Mouse (Mus musculus) megakaryocyte-erythroid progenitor cell, adult 5-6 weeks (primary cell): Measurements from ENCODE around the gene Fbxw8. TPM values are rescaled to one million over a fixed set of nuclear protein-coding genes. Genes with fewer than 3 reads are reported as not detected.

ENCODE experiments used
- ATAC-seq: replicated peaks from 2 replicates; pipeline ENCODE4 v1.8.0; 2016; ENCODE audit warnings: mild to moderate bottlenecking, inconsistent platforms; ENCODE audit not compliant: severe bottlenecking, poor library complexity, low FRiP score, low TSS enrichment
- total RNA-seq, 2 experiments: library from RNA; stranded (forward) in 1 of 2; stranded (reverse) in 1 of 2; fragments of 200-1000, 215-1000 nt in 1 of 2; fragments of >200 nt in 1 of 2; fragmentation: Nextera tagmentation in 1 of 2; gene quantifications; 2 replicates each; pipeline ENCODE4 v1.2.3; 2014 to 2017

Fbxw8 gene
- total RNA-seq, 2 experiments from 2014 or later: 18.1 to 23.8 TPM

DNA sequence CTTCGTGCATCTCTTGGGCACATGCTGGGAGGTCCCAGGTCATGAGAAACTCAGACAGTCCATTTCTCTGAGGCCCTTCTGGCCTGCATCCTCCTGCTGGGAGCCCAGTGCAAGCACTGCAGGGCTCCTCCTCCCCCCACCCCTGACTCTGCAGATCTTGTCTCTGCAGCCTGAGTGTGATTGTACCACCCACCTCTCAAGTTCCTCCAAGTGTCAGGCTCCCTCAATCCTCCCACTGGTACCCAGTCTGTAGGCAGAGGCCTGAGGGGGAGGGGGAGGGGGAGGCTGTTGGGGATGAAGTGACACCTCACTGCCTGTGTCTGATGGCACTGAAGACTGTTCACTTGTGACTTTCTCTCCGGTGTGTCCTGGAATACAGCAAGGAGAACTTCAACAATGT lies 102.1 kb downstream of the Fbxw8 start:
- no peak for ATAC-seq

DNA sequence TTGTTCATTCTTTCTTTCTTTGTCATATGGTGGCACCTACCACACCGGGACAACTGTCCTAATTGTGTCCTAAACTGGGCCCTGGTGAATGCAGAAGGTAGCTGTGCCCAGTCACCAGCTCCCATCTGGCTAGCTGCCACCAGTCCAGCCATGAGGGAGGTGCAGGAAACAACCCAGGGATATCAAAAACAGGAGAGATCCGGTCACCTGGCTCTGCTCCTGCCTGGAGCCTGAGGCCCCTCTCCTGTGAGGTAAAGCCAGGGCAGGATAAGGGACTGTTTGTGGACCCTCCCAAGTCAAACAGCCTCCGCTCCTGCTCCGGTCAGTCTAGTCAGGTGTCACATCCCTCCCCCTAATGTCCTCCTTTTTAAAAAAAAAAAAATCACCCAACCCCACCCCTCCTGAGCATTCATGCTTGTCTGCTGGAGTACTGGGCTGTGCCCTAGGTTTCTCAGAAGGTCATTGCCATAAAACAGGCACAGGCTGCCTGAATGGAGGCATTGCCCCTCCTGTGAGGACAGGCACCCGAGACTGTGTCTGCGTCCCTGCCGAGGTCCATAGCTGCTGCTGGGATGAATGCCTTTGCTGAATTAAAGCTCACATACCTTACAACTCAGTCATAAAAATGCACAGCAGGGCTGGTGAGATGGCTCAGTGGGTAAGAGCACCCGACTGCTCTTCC lies 103.1 kb downstream of the Fbxw8 start:
- ATAC-seq: no peak

DNA sequence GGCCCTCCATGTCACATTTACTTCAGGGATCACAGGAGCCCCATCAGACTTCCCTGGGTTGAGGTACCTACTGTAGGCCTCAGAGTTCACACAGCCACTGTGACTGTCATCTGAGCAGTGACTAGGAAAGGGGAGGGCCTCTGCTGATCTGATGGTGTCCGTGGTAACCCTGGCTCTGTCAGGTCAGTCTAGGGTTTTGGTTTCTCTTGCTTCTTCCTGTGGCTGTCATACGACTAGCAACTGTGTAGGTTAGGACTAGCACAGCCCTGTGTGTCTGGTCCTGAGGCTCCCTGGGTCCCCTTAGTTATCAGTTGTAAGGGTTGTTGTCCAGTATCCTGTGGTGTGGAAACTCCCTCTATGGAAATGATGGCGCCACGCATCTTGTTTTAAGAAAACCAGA lies 104.5 kb downstream of the Fbxw8 start:
- no peak for ATAC-seq

DNA sequence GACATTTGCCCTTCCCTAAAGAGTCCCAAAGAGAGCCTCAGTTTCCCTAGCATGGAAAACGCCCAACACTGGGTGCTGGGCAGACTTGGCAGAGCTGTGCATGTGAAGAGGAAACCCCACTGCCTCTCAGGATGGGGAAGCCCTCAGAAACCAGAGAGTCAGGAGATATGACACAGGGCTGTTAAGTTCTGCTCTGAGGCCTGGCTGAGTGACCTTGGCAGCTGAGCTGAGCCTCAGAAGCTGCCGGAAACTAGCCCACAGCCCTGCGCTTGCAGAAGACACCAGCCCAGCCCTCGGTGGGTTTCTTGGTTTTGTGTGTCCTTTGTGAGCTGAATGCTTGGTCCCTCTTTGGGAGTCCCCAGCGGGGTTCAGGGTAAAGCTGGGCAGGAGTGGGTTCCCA lies 106.3 kb downstream of the Fbxw8 start:
- ATAC-seq: no peak

DNA sequence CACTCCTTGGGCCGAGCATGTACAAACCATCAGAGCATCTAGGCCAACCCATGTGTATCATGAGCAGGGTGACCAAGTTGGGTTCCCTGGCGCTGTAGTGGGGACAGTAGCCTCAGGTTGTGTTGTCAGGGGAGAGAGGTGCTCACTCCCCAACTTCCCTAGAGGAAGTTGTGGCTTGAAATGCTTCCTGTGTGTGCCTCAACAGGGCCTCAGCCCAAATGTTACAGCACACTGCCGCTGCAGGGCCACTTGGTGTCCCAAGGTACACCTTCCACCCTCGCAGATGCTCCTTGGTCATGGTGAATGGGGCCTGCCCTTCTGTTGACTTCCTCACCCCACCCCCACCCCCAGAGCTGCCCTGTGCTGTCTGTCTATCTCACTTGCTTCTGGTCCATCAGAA lies 106.9 kb downstream of the Fbxw8 start:
- no peak for ATAC-seq

DNA sequence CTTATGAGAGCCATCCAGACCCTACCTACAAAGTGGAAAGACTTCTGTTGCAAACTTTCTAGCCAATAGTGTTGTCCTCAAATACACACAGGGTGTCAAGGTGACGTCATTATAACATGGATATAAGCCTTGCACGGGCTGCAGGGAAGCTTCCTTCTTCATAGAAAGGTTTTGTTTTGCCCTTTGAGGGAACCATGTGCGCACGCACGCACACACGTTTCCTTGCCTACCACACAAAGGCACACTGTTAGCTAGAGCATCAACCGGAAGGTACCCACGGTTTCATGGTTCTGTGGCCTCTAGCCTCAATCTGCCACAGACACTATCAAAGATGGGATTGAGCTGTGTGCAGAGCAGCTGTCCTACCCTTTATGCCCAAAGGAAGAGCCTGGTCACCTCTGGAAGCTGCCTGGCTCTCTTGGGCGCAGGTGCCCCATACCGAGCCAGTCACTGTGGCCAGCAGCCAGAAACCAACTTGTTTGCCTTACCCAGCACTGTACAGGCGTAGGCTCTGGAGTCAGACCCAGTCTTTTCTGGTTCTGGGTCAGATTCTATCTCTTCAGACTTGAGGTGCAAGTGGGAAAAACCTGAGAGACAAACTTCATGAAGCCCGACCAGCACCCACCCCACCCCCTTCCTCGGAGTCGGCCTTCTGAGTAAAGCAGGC lies 108.0 kb downstream of the Fbxw8 start:
- no peak for ATAC-seq

DNA sequence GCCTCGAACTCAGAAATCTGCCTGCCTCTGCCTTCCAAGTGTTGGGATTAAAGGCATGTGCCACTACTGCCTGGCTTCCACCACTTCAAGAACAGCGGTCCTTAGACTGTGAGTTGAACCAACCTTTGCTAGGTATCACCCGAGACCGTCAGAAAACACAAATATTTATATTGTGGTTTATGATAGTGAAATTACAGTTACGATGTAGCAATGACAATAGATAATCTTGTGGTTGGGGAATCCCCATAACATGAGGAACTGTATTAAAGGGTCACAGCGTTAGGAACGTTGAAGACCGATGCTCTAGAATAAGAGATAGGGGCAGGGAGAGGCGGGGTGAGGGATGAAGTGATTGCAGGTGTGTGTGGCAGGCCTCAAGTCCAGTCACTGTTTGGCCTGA lies 109.9 kb downstream of the Fbxw8 start:
- ATAC-seq: no peak

DNA sequence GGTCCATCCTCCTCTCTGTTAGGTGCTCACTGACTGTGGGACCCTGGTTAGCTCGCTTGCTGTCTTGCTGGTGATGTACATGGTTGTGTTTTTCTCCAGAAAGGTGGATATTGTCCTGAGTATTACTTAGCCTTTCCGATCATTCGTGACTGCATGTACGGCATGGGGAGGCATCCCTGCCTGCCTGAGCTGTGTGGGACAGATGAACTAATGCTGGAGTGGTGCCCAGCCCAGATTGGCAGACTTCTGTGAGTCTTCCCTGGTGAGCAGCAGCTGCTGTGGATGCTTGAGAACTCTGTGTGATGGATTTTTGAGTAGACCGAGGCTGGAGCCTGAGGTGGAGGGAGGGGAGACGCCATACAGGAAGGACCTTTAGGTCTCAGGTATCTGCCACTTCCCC lies 110.4 kb downstream of the Fbxw8 start:
- no peak for ATAC-seq

DNA sequence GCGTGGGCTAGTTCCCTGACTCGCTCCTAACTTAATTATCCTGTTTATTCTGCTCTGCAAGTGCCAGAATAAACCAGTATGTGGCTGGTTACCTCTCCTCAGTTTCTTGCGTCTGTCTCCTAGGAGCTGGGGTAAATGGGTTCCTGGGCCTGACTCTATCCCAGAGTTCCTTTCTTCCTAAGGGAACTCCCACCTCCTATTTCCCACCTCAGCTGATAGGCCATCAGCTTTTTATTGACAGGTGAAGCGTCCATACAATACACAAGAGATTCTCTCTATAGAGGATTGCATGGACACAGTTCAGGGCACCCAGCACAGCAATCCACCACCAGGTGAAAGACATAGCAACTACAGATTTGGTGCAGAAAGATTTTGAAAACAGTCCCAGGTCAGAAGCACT lies 111.5 kb downstream of the Fbxw8 start:
- ATAC-seq: no peak

DNA sequence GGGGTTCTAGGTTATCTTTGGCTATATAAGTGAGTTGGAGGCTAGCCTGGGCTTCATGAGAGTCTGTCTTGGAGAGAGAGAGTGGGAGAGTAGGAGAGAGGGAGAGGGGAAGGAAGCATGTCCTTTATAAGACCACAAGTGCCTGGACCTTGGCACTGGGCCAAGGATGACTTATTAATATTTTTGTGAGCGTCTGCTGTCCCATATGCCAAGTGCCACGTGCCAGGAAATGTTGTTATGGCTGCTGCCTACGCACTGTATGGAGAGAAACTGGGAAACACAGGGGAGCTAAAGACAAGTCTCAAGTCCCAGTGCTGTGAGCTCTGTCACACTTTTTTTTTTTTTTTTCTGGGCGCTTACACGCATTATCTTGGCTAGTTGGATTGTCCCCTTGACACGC lies 112.7 kb downstream of the Fbxw8 start:
- no peak for ATAC-seq

DNA sequence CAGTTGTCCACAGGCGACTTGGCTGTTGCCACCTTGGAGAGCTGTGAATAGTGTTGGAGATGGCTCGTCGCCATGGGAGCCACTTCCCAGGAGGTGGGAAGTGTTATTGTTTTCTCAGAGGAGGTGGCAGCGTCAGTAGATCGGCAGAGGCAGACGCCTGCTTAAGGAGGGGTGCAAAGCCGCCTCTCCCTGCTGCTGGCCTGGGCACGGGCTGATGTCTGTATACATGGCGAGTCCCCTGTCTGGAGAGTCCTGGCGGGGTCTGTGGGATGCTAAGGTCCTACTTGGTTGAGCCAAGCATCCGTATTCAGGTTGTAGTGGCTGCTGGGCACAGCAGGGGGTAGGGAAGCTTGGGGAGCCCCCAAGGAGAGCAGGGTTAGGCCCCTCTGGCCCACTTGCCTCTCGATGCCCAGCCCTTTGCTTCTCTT lies 116.0 kb downstream of the Fbxw8 start:
- no peak for ATAC-seq

DNA sequence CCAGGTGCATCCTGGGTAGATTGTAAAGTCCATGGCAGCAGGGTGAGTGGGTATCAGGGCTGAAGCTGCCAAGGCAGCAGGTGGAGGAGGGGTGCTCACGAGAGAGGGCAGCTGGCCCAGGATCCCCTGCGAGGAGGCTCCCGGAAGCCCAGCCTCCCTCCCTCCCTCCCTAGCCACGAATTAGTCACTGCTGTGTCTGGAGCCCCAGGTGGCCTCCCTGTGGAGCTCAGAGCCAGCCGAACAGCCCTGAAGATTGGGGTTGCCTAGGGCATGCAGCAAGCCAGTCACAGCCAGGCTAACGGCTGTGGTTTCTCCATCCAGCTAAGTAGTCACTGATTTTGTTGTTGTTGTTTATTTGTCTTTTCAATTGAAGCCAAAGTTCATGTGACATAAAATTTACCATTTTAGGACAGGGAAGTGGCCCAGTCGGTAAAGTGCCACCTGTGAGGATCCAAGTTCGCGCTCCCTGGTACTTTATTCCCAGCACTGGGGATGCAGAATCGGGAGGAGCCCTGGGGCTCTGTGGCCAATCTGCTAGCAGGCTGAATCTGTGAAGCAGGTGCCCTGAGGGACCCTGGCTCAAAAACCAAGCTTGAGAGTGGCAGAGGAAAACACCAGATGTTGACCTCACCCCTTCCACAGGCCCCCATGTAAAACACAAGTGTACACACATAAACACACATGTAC lies 117.3 kb downstream of the Fbxw8 start:
- no peak for ATAC-seq

DNA sequence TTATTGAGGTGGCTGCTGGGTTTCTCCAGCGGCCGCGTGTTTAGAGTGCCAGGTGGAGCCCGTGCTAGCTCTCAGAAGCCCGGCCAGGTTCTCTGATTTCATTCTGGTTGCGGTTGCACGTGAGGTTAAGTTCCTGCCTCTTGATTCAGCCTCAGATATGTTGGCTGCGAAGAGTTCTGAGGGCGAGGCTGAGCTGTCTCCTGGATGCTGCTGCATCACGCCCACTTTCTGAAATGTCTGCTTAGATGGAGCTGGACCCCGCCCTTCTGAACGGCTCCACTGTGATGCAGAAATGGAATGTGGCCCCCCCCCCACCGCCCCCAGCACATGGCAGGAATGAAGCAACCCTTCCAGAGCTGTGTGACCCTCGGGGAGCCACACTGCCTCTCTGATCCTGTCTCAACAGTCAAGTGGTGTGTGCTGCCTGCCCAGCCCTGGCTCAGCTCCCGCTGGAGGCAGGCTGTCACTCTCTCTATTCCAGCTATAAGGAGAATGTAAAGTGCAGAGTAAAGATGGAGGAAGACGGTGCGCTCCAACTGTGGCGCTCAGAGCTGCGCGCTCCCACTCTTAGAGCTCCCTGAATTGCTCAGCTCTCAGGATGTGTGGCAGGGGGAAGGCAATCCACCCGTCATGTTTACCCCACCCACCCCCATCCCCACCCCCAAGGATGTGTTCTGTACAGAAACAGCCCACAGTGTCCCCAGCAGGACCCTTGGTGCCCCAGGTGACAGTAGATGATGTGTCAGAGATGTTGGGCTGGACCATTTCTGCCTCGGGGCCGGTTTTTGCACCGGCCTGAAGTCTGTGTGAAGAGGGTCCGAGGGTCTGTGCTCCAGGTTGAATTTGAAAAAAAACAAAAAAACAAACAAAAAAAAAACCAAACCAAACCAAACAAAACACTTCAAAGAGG lies 118.1 kb downstream of the Fbxw8 start:
- ATAC-seq: no peak

DNA sequence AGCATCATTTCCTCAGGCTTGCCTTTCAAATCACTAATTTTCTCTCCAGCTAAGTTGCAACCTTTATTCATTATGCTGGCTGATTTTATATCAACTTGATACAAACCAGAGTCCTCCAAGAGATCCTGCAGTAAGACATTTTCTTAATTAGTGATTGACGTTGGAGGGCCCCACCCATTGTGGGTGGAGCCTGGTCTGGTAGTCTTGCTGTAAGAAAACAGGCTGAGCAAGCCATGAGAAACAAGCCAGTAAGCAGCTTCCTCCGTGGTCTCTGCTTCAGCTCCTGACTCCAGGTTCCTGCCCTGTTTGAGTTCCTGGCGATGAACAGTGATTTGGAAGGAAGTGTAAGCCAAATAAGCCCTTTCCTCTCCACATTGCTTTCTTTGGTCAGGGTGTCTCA lies 119.5 kb downstream of the Fbxw8 start:
- no peak for ATAC-seq

DNA sequence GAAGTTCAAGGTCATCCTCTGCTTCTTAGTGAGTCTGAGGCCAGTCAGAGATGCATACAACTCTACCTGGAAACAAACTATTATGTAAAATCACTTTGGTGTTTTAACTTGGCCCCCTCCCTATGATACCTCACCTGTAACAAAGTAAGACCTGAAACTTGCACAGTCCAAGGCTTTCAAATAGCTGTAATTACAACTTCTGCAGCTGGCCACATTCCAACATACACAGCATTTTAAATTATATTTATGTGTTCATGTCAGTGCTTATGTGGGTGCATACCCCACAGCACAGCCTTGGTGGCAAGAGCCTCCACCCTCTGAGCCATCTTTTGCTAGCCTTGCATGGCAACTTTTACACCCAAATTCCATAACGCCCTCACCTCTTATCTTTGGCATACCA lies 120.6 kb downstream of the Fbxw8 start:
- ATAC-seq: no peak

DNA sequence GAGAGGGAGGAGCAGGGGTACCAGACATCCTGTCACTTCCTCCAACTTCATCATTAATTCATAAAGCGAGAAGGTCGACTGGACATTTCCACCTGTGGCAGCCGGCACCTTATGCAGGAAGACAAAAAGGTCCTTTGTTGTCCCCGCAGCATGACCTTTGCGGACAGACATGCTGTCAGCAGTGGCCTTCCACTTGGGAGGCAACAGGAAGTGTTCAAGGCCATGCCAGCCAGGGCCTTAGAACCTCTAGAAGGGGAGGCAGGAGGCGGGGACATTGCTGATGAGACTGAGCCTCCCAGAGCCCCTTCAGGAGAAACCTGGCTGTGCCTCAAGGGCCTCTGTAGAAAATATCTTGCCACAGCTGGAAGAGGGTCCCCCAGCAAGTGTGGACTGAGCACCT lies 121.5 kb downstream of the Fbxw8 start:
- ATAC-seq: no peak

DNA sequence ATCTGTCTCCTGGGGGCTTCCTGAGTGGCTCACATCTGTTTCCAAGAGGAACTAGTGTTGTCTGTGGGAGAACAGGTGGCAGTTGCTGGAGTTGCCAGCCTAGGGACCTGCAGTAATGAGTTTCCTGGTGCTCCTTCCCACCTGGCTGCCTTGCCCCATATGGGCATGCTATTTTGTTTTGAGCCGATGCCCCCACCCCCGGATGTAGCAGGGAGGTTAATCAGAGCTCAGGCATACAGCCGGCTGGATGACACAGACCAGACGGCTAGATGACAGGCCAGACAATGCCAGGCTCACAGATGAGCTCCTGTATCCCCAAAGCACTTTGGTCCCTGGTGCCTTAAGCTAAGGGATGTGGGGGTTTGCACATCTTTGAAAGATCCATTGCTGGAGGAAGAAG lies 121.9 kb downstream of the Fbxw8 start:
- no peak for ATAC-seq

DNA sequence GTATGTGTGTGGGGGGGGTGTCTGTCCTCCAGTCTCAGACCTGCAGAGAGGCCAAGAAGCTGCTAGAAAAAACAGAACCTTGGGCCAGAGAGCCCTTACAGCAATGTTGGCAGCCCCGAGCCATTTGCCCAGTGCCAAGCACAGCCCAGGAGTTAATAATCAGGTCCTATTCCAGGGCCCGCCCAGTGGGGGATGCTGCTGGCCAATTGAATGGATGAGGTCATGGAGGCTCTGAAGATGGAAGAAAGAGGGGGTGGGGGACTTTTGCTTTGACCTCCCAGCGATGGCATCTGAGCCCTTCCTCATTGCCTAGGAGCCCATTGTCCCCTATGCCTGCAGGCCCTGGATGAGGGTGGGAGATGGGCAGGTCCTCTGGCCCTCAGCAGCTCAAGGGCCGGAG lies 123.8 kb downstream of the Fbxw8 start:
- ATAC-seq: no peak

DNA sequence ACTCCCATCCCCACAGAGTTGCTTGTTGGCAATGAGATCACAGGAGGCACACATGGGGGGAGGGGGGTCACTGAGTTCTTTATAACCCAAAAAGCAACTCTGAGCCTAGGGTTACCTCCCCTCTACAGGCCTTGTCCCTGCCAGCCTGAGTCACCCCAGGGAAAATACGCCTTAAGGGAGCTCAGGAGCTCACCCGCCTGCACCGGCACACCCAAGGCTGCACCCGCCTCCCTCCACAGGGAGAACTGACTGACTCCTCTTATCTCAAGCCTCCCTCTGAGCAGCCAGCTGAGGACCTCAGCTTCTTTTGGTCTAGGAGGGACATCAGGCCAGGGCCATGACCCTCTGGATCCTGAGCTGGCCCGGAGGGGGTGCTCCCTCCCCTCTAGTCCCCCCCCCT lies 124.2 kb downstream of the Fbxw8 start:
- ATAC-seq: peak; percentile 48
